Mouse (Mus musculus) myocyte (in vitro differentiated cells): Measurements from ENCODE around the gene Als2. TPM values are rescaled to one million over a fixed set of nuclear protein-coding genes. Genes with fewer than 3 reads are reported as not detected.

Experiments used
- H3K27me3 ChIP-seq: one replicate; pipeline ENCODE4 v1.6.1; 2011; ENCODE audit not compliant: control insufficient read depth, insufficient read depth, insufficient read length
- H3K36me3 ChIP-seq: one replicate; pipeline ENCODE4 v1.6.1; 2011; ENCODE audit not compliant: control insufficient read depth, insufficient read depth
- H3K4me2 ChIP-seq: one replicate; pipeline ENCODE4 v1.6.1; 2011; ENCODE audit warnings: low read depth, control low read depth
- H3K4me3 ChIP-seq: one replicate; pipeline ENCODE4 v1.5.1; 2011; ENCODE audit warnings: mild to moderate bottlenecking, control low read depth, moderate library complexity
- H3K79me2 ChIP-seq: one replicate; pipeline ENCODE4 v1.6.1; 2011; ENCODE audit not compliant: control insufficient read depth, insufficient read depth
- H3ac ChIP-seq: one replicate; pipeline ENCODE4 v1.6.1; 2011; ENCODE audit not compliant: control insufficient read depth, insufficient read length
- CEBPB ChIP-seq: IDR thresholded peaks from 2 replicates; pipeline ENCODE4 v1.6.1; 2011; ENCODE audit warnings: mild to moderate bottlenecking, moderate library complexity; ENCODE audit not compliant: poor library complexity, insufficient read depth, severe bottlenecking
- E2F4 ChIP-seq: IDR thresholded peaks from one replicate; pipeline ENCODE4 v1.6.1; 2011; ENCODE audit warnings: mild to moderate bottlenecking, control low read depth, moderate library complexity; ENCODE audit not compliant: insufficient read depth
- MAX ChIP-seq: IDR thresholded peaks from one replicate; pipeline ENCODE4 v1.6.1; 2011; ENCODE audit warnings: low read depth, mild to moderate bottlenecking, control low read depth
- MYOD1 ChIP-seq, 3 experiments: IDR thresholded peaks; one replicate each; pipeline ENCODE4 v1.6.1; 2011; ENCODE audit warnings: control low read depth in 2 of 3, low read depth in 2 of 3, mild to moderate bottlenecking in 2 of 3, moderate library complexity in 1 of 3; ENCODE audit not compliant: insufficient read length in 2 of 3, control insufficient read depth in 1 of 3
- MYOG ChIP-seq, 3 experiments: IDR thresholded peaks; one replicate each; pipeline ENCODE4 v1.6.1; 2011; ENCODE audit warnings: control low read depth in 2 of 3, low read depth in 2 of 3, mild to moderate bottlenecking in 2 of 3; ENCODE audit not compliant: insufficient read length in 2 of 3, control insufficient read depth in 1 of 3, insufficient read depth in 1 of 3
- POLR2A ChIP-seq: IDR thresholded peaks from one replicate; pipeline ENCODE4 v1.6.1; 2011; ENCODE audit warnings: low read depth, mild to moderate bottlenecking, control low read depth, moderate library complexity; ENCODE audit not compliant: insufficient read length
- POLR2AphosphoS2 ChIP-seq: IDR thresholded peaks from one replicate; pipeline ENCODE4 v1.6.1; 2011; ENCODE audit warnings: low read depth, control low read depth; ENCODE audit not compliant: insufficient read length
- REST ChIP-seq: IDR thresholded peaks from one replicate; pipeline ENCODE4 v1.6.1; 2011; ENCODE audit warnings: mild to moderate bottlenecking, control low read depth, moderate library complexity; ENCODE audit not compliant: insufficient read depth, insufficient read length
- SRF ChIP-seq: IDR thresholded peaks from one replicate; pipeline ENCODE4 v1.6.1; 2011; ENCODE audit warnings: low read depth; ENCODE audit not compliant: control insufficient read depth, insufficient read length
- TCF12 ChIP-seq: IDR thresholded peaks from one replicate; pipeline ENCODE4 v1.6.1; 2011; ENCODE audit warnings: mild to moderate bottlenecking, control low read depth; ENCODE audit not compliant: poor library complexity, insufficient read depth, severe bottlenecking
- TCF3 ChIP-seq: IDR thresholded peaks from one replicate; pipeline ENCODE4 v1.6.1; 2011; ENCODE audit warnings: low read depth, control low read depth; ENCODE audit not compliant: insufficient read length
- USF1 ChIP-seq: IDR thresholded peaks from one replicate; pipeline ENCODE4 v1.6.1; 2011; ENCODE audit warnings: low read depth, mild to moderate bottlenecking, control low read depth, moderate library complexity
- polyA plus RNA-seq: library from polyadenylated mRNA; unstranded; fragments of >200 nt; fragmentation: generic; extraction: Trizol; gene quantifications from one replicate; pipeline ENCODE4 v1.2.1, GENCODE M21; 2012; ENCODE audit warnings: missing spikeins

Gene Als2
- polyA plus RNA-seq, 1 experiment, result 7.8 TPM

GRCm38 (mm10) chr1:59247602-59248001 lies 10.6 kb upstream of the Als2 start:
- Histone ChIP-seq H3ac (no peak overlapping the region), H3K27me3 (no peaks in the 10 kb centered on the region), H3K36me3 (no peaks in the 10 kb centered on the region), H3K79me2 (no peaks in the 10 kb centered on the region), H3K4me3 (no peak overlapping the region), H3K4me2 (no peak overlapping the region)
- TF ChIP-seq E2F4 (no peak), POLR2AphosphoS2 (no peak), MAX (no peak), POLR2A (no peak), SRF (no peak), TCF12 (no peak), TCF3 (no peak), REST (no peak), MYOD1 (IDR thresholded peaks at IDR 0.05; ENCODE audit: control insufficient read depth in 1 of 3, insufficient read length in 2 of 3, low read depth in 2 of 3) (no peak), USF1 (no peak), CEBPB (no peak), MYOG (IDR thresholded peaks at IDR 0.05; ENCODE audit: control insufficient read depth in 1 of 3, insufficient read depth in 1 of 3, insufficient read length in 2 of 3, low read depth in 2 of 3) (no peak)

- Histone ChIP-seq H3K4me2 (no peak overlapping the region), H3K27me3 (no peaks in the 10 kb centered on the region), H3K4me3 (no peak overlapping the region), H3ac (no peak overlapping the region), H3K79me2 (no peaks in the 10 kb centered on the region), H3K36me3 (no peaks in the 10 kb centered on the region)
- TF ChIP-seq MYOD1 (IDR thresholded peaks at IDR 0.05; ENCODE audit: control insufficient read depth in 1 of 3, insufficient read length in 2 of 3, low read depth in 2 of 3), result no peak
- no peak for TF ChIP-seq POLR2A
- no peak for TF ChIP-seq MYOG (IDR thresholded peaks at IDR 0.05; ENCODE audit: control insufficient read depth in 1 of 3, insufficient read depth in 1 of 3, insufficient read length in 2 of 3, low read depth in 2 of 3)
- no peak for TF ChIP-seq TCF3
- no peak for TF ChIP-seq USF1
- no peak for TF ChIP-seq CEBPB
- TF ChIP-seq TCF12, result no peak
- no peak for TF ChIP-seq POLR2AphosphoS2
- TF ChIP-seq REST, result no peak
- TF ChIP-seq SRF, result no peak
- no peak for TF ChIP-seq MAX
Observed at GRCm38 (mm10) chr1:59243770-59244169, 6.7 kb upstream of the Als2 start.

GRCm38 (mm10) chr1:59237614-59238211 lies 682 bp upstream of the Als2 start:
- Histone ChIP-seq H3K4me3 (peak overlapping the region; percentile 64), H3K79me2 (peaks cover 13% of the 10 kb centered on the region), H3K27me3 (no peaks in the 10 kb centered on the region), H3K4me2 (peak overlapping the region; percentile 98), H3ac (peak overlapping the region; percentile 37), H3K36me3 (no peaks in the 10 kb centered on the region)
- TF ChIP-seq TCF3 (no peak), USF1 (no peak), CEBPB (no peak)

- no peaks in the 10 kb centered on the region for H3K36me3 ChIP-seq
- TF ChIP-seq POLR2AphosphoS2 (no peak), MYOG (IDR thresholded peaks at IDR 0.05; ENCODE audit: control insufficient read depth in 1 of 3, insufficient read depth in 1 of 3, insufficient read length in 2 of 3, low read depth in 2 of 3) (no peak), POLR2A (no peak), TCF3 (no peak), E2F4 (no peak), MAX (no peak), USF1 (no peak), SRF (no peak), REST (no peak), TCF12 (no peak), MYOD1 (IDR thresholded peaks at IDR 0.05; ENCODE audit: control insufficient read depth in 1 of 3, insufficient read length in 2 of 3, low read depth in 2 of 3) (no peak), CEBPB (no peak)
- H3ac ChIP-seq, result no peak overlapping the region
- no peak overlapping the region for H3K4me3 ChIP-seq
- H3K27me3 ChIP-seq, result no peaks in the 10 kb centered on the region
- H3K79me2 ChIP-seq, result no peaks in the 10 kb centered on the region
- H3K4me2 ChIP-seq, result no peak overlapping the region
Observed at GRCm38 (mm10) chr1:59229187-59229586, 7.8 kb downstream of the Als2 start.

- no peaks in the 10 kb centered on the region for H3K79me2 ChIP-seq
- H3ac ChIP-seq, result no peak overlapping the region
- H3K4me3 ChIP-seq, result no peak overlapping the region
- H3K4me2 ChIP-seq, result no peak overlapping the region
- H3K27me3 ChIP-seq, result no peaks in the 10 kb centered on the region
- no peaks in the 10 kb centered on the region for H3K36me3 ChIP-seq
- TF ChIP-seq USF1 (no peak), POLR2A (no peak), MYOG (IDR thresholded peaks at IDR 0.05; ENCODE audit: control insufficient read depth in 1 of 3, insufficient read depth in 1 of 3, insufficient read length in 2 of 3, low read depth in 2 of 3) (no peak), MYOD1 (IDR thresholded peaks at IDR 0.05; ENCODE audit: control insufficient read depth in 1 of 3, insufficient read length in 2 of 3, low read depth in 2 of 3) (no peak), TCF12 (no peak)
Observed at GRCm38 (mm10) chr1:59228552-59228951, 8.5 kb downstream of the Als2 start.
